Mouse (Mus musculus): Measurements from ENCODE around the gene Cat. TPM values are rescaled to one million over a fixed set of nuclear protein-coding genes. Genes with fewer than 3 reads are reported as not detected.

Gene Cat
- polyA plus RNA-seq, 1 experiment from 2014 or later, result 101 TPM

DNA sequence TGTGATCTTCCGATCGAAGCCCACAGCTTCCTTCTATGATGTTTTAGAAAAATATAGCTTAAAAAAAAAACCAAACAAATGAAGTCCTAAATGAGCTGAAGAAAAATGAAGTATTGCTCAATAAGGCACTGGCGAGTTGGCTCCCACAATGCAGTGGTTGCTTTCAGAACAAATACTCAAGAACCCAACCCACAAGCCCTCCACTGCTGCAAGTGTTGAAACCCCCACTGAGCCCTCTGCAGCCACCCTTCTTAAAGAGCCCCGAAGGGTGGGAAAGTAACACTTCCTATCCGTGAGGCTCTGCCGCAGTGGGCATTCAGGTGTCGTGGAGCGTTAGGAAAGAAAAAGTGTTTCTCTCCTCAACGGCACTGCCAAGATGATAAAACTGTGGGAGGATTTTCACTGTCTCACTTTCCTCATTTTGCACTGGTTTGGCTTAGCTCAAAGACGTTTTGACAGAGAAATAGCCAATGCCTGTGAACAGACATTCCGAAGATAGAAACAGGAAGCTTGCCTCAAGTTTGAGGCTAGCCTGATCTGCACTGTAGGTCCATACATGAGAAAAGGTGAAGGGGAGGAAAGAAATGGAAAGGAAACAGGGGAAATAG is 59.4 kb downstream of the Cat start:
- no peak overlapping the region for H3K4me3 ChIP-seq (ENCODE audit: low read depth, low read length)
- H3K9me3 ChIP-seq (replicated peaks; ENCODE audit: control insufficient read depth, low read length), result no peaks in the 10 kb centered on the region
- WGBS (ENCODE audit: insufficient replicate concordance), result 54% methylated on average over 11 of the region's 11 CpGs
- H3K4me1 ChIP-seq (ENCODE audit: control insufficient read depth, insufficient read depth, low read length), result peaks cover 5% of the 10 kb centered on the region; the same call in 1 of the 2 replicates
- H3K27me3 ChIP-seq (ENCODE audit: control insufficient read depth, insufficient read depth, low read length), result no peaks in the 10 kb centered on the region
- no peak for ATAC-seq (replicated peaks; ENCODE audit: insufficient number of reproducible peaks, low FRiP score, low TSS enrichment)
- no peaks in the 10 kb centered on the region for H3K36me3 ChIP-seq (ENCODE audit: control insufficient read depth, insufficient read depth, low read length)
- no peak overlapping the region for H3K9ac ChIP-seq (ENCODE audit: low read depth, low read length)
- H3K27ac ChIP-seq (ENCODE audit: low read depth, low read length), result no peak overlapping the region
- no peak overlapping the region for H3K4me2 ChIP-seq

DNA sequence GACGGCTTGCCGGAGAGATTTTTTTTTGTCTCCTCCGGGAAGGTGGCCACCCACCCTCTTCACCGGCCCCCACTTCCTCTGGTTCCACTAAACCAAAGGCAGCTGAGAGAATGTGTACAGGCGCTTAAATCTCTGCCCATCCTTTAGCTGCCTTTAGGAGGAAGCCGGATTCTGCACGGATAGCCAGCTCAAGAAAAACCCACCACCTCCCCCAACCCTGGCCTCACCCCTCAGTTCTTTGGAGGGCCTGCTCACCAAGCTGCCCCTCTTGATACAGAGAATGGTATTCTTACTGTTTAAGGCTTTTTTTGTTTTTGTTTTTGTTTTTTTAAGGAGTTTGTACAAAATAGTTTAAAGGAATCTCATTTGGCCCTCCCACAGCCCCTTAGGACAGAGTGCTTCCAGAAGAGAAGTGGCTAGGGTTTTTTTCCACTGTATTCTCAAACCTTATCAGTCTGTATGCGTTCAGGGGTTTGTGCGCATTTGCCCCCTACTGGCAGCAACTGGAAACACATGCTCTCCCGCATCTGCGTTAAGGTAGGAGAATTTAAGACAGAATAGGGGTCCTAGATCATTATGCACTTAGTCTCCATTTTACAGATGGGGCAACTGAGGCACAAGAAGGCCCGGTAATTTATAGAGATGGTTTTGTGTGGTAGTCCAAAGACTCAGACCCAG is 60.5 kb downstream of the Cat start:
- no peak; the same call in 1 of the 2 replicates for ATAC-seq (replicated peaks; ENCODE audit: insufficient number of reproducible peaks, low FRiP score, low TSS enrichment)
- H3K27ac ChIP-seq (ENCODE audit: low read depth, low read length), result no peak overlapping the region

DNA sequence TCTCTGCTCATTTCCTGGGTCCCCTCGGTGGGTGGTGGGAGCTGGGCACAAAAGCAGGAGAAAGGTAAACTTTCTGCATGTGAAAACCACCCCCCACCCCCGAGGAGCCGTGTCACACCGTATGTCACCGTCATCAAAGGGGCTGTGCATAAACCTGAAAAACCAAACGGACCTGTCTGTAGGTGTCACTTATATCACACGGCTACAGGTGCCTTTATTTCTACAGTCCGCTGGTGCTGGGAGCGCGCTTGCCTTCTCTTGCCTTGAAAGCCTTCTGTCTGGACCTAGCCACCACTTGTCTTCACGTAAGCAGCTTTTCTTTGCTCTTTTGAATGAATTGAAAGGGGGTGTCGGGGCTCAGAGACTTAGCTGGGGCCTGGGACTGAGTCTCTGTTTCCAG is 61.1 kb downstream of the Cat start:
- Histone ChIP-seq H3K4me3 (ENCODE audit: low read depth, low read length) (no peak overlapping the region), H3K9ac (ENCODE audit: low read depth, low read length) (no peak overlapping the region), H3K4me2 (0 out of 2 replicates have a peak overlapping the region, but pooled peaks have one; percentile 5), H3K27ac (ENCODE audit: low read depth, low read length) (no peak overlapping the region), H3K4me1 (ENCODE audit: control insufficient read depth, insufficient read depth, low read length) (peaks cover 5% of the 10 kb centered on the region; the same call in 1 of the 2 replicates), H3K9me3 (replicated peaks; ENCODE audit: control insufficient read depth, low read length) (no peaks in the 10 kb centered on the region), H3K27me3 (ENCODE audit: control insufficient read depth, insufficient read depth, low read length) (no peaks in the 10 kb centered on the region), H3K36me3 (ENCODE audit: control insufficient read depth, insufficient read depth, low read length) (no peaks in the 10 kb centered on the region)
- ATAC-seq (replicated peaks; ENCODE audit: insufficient number of reproducible peaks, low FRiP score, low TSS enrichment), result no peak
- whole genome bisulfite sequencing (ENCODE audit: insufficient replicate concordance), result 60% methylated on average over 12 of the region's 12 CpGs

More for the DNA sequence above, 60.5 kb downstream of the Cat start:
- Histone ChIP-seq H3K9ac (ENCODE audit: low read depth, low read length) (no peak overlapping the region), H3K27me3 (ENCODE audit: control insufficient read depth, insufficient read depth, low read length) (no peaks in the 10 kb centered on the region), H3K36me3 (ENCODE audit: control insufficient read depth, insufficient read depth, low read length) (no peaks in the 10 kb centered on the region), H3K4me2 (0 out of 2 replicates have a peak overlapping the region, but pooled peaks have one; percentile 5), H3K4me3 (ENCODE audit: low read depth, low read length) (no peak overlapping the region), H3K9me3 (replicated peaks; ENCODE audit: control insufficient read depth, low read length) (no peaks in the 10 kb centered on the region), H3K4me1 (ENCODE audit: control insufficient read depth, insufficient read depth, low read length) (peaks cover 5% of the 10 kb centered on the region; the same call in 1 of the 2 replicates)
- 20% methylated on average over 12 of the region's 12 CpGs for WGBS (ENCODE audit: insufficient replicate concordance)

- H3K4me3 ChIP-seq (ENCODE audit: low read depth, low read length), result no peak overlapping the region
- no peaks in the 10 kb centered on the region for H3K9me3 ChIP-seq (replicated peaks; ENCODE audit: control insufficient read depth, low read length)
- whole genome bisulfite sequencing (ENCODE audit: insufficient replicate concordance), result 44% methylated on average over 15 of the region's 15 CpGs
- no peaks in the 10 kb centered on the region for H3K36me3 ChIP-seq (ENCODE audit: control insufficient read depth, insufficient read depth, low read length)
- no peaks in the 10 kb centered on the region for H3K27me3 ChIP-seq (ENCODE audit: control insufficient read depth, insufficient read depth, low read length)
- no peak overlapping the region for H3K27ac ChIP-seq (ENCODE audit: low read depth, low read length)
- no peak overlapping the region for H3K4me2 ChIP-seq
- ATAC-seq (replicated peaks; ENCODE audit: insufficient number of reproducible peaks, low FRiP score, low TSS enrichment), result 0 out of 2 replicates have a peak, but pooled peaks have one; percentile 37
- H3K4me1 ChIP-seq (ENCODE audit: control insufficient read depth, insufficient read depth, low read length), result peaks cover 5% of the 10 kb centered on the region; the same call in 1 of the 2 replicates
- H3K9ac ChIP-seq (ENCODE audit: low read depth, low read length), result no peak overlapping the region
Observed at GRCm38 (mm10) chr2:103420650-103421507, 64.1 kb downstream of the Cat start.

DNA sequence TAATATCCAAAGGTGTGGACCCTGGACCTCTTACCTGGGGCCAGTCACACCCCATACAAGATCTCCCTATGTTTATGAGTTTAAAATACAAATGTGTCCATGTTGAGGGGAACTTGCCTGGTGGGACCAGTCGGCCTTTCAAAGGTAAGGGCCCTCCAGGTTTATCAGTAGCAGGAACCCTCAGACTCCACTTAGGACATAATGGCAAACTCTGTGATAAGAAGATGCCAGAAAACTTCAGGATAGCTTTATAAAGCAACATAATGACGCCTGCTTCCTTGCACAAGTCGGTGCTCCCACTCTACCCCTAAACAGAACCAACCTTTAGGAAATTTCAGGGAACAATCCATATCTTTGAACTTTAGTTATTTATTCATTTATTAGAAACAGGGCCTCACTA is 69.2 kb downstream of the Cat start:
- no peak for ATAC-seq (replicated peaks; ENCODE audit: insufficient number of reproducible peaks, low FRiP score, low TSS enrichment)
- no peaks in the 10 kb centered on the region for H3K27me3 ChIP-seq (ENCODE audit: control insufficient read depth, insufficient read depth, low read length)
- no peaks in the 10 kb centered on the region for H3K36me3 ChIP-seq (ENCODE audit: control insufficient read depth, insufficient read depth, low read length)
- H3K4me2 ChIP-seq, result no peak overlapping the region
- peaks cover 17% of the 10 kb centered on the region for H3K4me1 ChIP-seq (ENCODE audit: control insufficient read depth, insufficient read depth, low read length)
- H3K4me3 ChIP-seq (ENCODE audit: low read depth, low read length), result no peak overlapping the region
- H3K9ac ChIP-seq (ENCODE audit: low read depth, low read length), result no peak overlapping the region
- no peaks in the 10 kb centered on the region for H3K9me3 ChIP-seq (replicated peaks; ENCODE audit: control insufficient read depth, low read length)
- 44% methylated on average over 3 of the region's 3 CpGs for WGBS (ENCODE audit: insufficient replicate concordance)
- no peak overlapping the region for H3K27ac ChIP-seq (ENCODE audit: low read depth, low read length)

- 51% methylated on average over 5 of the region's 5 CpGs for WGBS (ENCODE audit: insufficient replicate concordance)
- H3K27me3 ChIP-seq (ENCODE audit: control insufficient read depth, insufficient read depth, low read length), result no peaks in the 10 kb centered on the region
- H3K4me2 ChIP-seq, result no peak overlapping the region
- H3K9ac ChIP-seq (ENCODE audit: low read depth, low read length), result no peak overlapping the region
- no peak overlapping the region for H3K27ac ChIP-seq (ENCODE audit: low read depth, low read length)
- H3K4me3 ChIP-seq (ENCODE audit: low read depth, low read length), result no peak overlapping the region
- H3K4me1 ChIP-seq (ENCODE audit: control insufficient read depth, insufficient read depth, low read length), result peaks cover 15% of the 10 kb centered on the region
- H3K9me3 ChIP-seq (replicated peaks; ENCODE audit: control insufficient read depth, low read length), result no peaks in the 10 kb centered on the region
- H3K36me3 ChIP-seq (ENCODE audit: control insufficient read depth, insufficient read depth, low read length), result no peaks in the 10 kb centered on the region
- ATAC-seq (replicated peaks; ENCODE audit: insufficient number of reproducible peaks, low FRiP score, low TSS enrichment), result no peak
Observed at GRCm38 (mm10) chr2:103413381-103413780, 71.6 kb downstream of the Cat start.

GRCm38 (mm10) chr2:103411816-103412215 is 73.1 kb downstream of the Cat start:
- Histone ChIP-seq H3K36me3 (ENCODE audit: control insufficient read depth, insufficient read depth, low read length) (no peaks in the 10 kb centered on the region), H3K4me2 (no peak overlapping the region), H3K4me3 (ENCODE audit: low read depth, low read length) (no peak overlapping the region), H3K27ac (ENCODE audit: low read depth, low read length) (no peak overlapping the region), H3K9ac (ENCODE audit: low read depth, low read length) (no peak overlapping the region), H3K4me1 (ENCODE audit: control insufficient read depth, insufficient read depth, low read length) (peaks cover 15% of the 10 kb centered on the region), H3K27me3 (ENCODE audit: control insufficient read depth, insufficient read depth, low read length) (no peaks in the 10 kb centered on the region), H3K9me3 (replicated peaks; ENCODE audit: control insufficient read depth, low read length) (no peaks in the 10 kb centered on the region)
- ATAC-seq (replicated peaks; ENCODE audit: insufficient number of reproducible peaks, low FRiP score, low TSS enrichment), result no peak
- 88% methylated on average over 3 of the region's 3 CpGs for WGBS (ENCODE audit: insufficient replicate concordance)

DNA sequence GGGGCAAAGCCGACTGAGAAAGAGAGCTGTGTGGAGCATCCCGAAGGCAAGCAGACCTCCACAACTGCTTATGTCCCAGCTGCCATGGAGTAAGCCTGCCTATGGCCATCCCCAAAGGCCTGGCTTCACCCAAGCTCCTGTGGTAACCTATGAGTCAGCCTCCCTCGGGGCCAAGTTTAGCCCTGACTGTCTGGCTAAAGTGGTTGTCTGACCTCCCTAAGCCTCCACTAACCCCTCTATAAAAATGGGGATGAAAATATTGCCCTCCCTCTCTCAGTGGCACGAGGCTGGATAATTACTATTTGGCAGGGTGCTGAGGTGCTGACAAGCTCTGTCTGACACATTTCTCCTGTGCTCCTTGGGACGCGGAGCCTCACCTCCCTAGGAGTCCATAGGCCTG is 73.6 kb downstream of the Cat start, which contains the start of gene Elf5:
TSS of gene Elf5 (plus strand) at position 341 of the 400 bp plus-strand sequence.
- no peak for ATAC-seq (replicated peaks; ENCODE audit: insufficient number of reproducible peaks, low FRiP score, low TSS enrichment)
- Histone ChIP-seq H3K4me2 (no peak within 1 kb of the TSS), H3K27ac (ENCODE audit: low read depth, low read length) (no peak within 1 kb of the TSS), H3K27me3 (ENCODE audit: control insufficient read depth, insufficient read depth, low read length) (no peaks in the 10 kb centered on the region), H3K4me3 (ENCODE audit: low read depth, low read length) (no peak within 1 kb of the TSS), H3K4me1 (ENCODE audit: control insufficient read depth, insufficient read depth, low read length) (peaks cover 15% of the 10 kb centered on the region), H3K36me3 (ENCODE audit: control insufficient read depth, insufficient read depth, low read length) (no peaks in the 10 kb centered on the region), H3K9me3 (replicated peaks; ENCODE audit: control insufficient read depth, low read length) (no peaks in the 10 kb centered on the region), H3K9ac (ENCODE audit: low read depth, low read length) (no peak within 1 kb of the TSS)
- 58% methylated on average over 6 of the region's 6 CpGs for WGBS (ENCODE audit: insufficient replicate concordance)
